Comparison of ENCODE assay signal across 24 mouse cellular contexts in the genomic region with DNA sequence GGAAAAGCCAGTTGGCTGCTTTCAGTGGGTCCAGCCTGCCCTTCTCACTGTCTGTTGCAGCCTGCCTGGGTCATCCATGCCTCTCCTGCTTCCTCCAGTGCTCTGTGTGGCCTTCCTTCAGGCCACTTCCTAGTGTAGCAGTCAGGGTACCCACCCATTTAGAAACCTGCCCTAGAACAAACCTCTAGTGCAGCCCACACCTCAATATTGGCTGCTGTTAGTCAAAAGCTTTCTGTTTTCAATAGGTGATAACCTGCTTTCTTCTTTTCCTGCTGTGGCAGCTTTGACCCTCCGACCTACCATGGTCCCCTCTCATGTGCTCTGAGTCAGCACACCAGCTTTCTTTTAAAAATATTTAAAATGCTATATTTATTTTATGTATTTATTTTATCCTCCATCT. TPM values are rescaled to one million over a fixed set of nuclear protein-coding genes. Genes with fewer than 3 reads are reported as not detected.
"Had no signal": no experiment of that assay in that cellular context is flagged by ENCODE, and none has a peak within 500 bp of the region (broad histone marks: within the 10 kb centered on the region; RNA-seq: fewer than 3 reads in every experiment).

No protein-coding gene starts in this region.

- H3K36me3 ChIP-seq: midbrain, embryonic 10.5 days; midbrain, embryonic 12.5 days; neural tube, embryonic 13.5 days; neural tube, embryonic 15.5 days had no signal

- H3K27ac ChIP-seq: midbrain, embryonic 10.5 days; midbrain, embryonic 12.5 days; neural tube, embryonic 13.5 days; neural tube, embryonic 15.5 days had no signal

- ATAC-seq: midbrain, embryonic 16.5 days had no signal

- H3K4me2 ChIP-seq: lung, embryonic 14.5 days; midbrain, embryonic 12.5 days; neural tube, embryonic 13.5 days; neural tube, embryonic 15.5 days had no signal

- H3K4me1 ChIP-seq: midbrain, embryonic 12.5 days; neural tube, embryonic 13.5 days; neural tube, embryonic 15.5 days had no signal

- H3K27me3 ChIP-seq: midbrain, embryonic 12.5 days; neural tube, embryonic 13.5 days; neural tube, embryonic 15.5 days had no signal

- DNase-seq: lung, embryonic 14.5 days; lung, postnatal 10 days; lung, postnatal 4 days; midbrain, embryonic 14.5 days; retina, postnatal 1 day; right cerebral cortex, adult 18-20 months; right cerebral cortex, postnatal 25 days; right cerebral cortex, postnatal 4 days; spleen, adult 18-20 months; thymus, adult 18-20 months; thymus, postnatal 14 days; thymus, postnatal 36 days had no signal

- H3K9me3 ChIP-seq: midbrain, embryonic 10.5 days; midbrain, embryonic 12.5 days; neural tube, embryonic 13.5 days; neural tube, embryonic 15.5 days had no signal

- H3K4me3 ChIP-seq: midbrain, embryonic 10.5 days; midbrain, embryonic 12.5 days; myocyte; neural tube, embryonic 13.5 days; neural tube, embryonic 15.5 days had no signal

- H3K9ac ChIP-seq: lung, embryonic 14.5 days; midbrain, embryonic 12.5 days; neural tube, embryonic 13.5 days; neural tube, embryonic 15.5 days had no signal

RNA-seq across cellular contexts. Expression of a gene that starts 42.5 kb away (rescaled TPM):
- total RNA-seq: megakaryocyte, adult 5-6 weeks; megakaryocyte-erythroid progenitor cell, adult 5-6 weeks had no signal
- polyA plus RNA-seq: midbrain, embryonic 10.5 days; neural tube, embryonic 11.5 days had no signal

RNA-seq across cellular contexts. Expression of a gene that starts 47.9 kb away (rescaled TPM):
- total RNA-seq: megakaryocyte, adult 5-6 weeks; megakaryocyte-erythroid progenitor cell, adult 5-6 weeks had no signal
- polyA plus RNA-seq: lung, embryonic 14.5 days; midbrain, embryonic 10.5 days; midbrain, embryonic 12.5 days; midbrain, embryonic 14.5 days; midbrain, embryonic 16.5 days; neural tube, embryonic 11.5 days; neural tube, embryonic 13.5 days; neural tube, embryonic 15.5 days; small intestine, adult 2 months; stomach, embryonic 14.5 days; stomach, embryonic 16.5 days had no signal
